Mouse (Mus musculus) thymus, adult 18-20 months (tissue): ENCODE results near the gene Fam13c.

Experiments used
- DNase-seq, 2 experiments: peaks; one replicate each; pipeline ENCODE4 v3.0.0; 2022; ENCODE audit warnings: mixed read lengths in 2 of 2

Fam13c gene

DNA sequence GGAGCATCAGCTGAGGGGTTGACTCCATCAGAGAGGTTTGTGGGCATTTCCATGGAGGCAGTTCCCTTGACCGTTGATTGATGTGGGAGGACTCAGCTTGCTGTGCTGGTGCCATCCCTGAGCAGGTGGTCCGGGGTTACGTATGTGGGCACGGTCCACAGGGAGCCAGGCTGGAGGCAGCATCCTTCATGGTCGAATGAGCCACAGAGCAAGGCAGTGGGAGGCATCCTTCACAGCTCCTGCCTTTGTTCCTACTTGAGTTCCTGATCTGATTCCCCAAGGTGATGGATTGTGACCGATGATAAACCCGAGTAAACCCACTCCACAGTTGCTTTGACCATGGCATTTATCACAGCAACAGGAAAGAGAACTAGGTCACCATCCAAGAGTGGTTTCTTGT lies 25.4 kb downstream of the Fam13c start:
- no peak for DNase-seq

DNA sequence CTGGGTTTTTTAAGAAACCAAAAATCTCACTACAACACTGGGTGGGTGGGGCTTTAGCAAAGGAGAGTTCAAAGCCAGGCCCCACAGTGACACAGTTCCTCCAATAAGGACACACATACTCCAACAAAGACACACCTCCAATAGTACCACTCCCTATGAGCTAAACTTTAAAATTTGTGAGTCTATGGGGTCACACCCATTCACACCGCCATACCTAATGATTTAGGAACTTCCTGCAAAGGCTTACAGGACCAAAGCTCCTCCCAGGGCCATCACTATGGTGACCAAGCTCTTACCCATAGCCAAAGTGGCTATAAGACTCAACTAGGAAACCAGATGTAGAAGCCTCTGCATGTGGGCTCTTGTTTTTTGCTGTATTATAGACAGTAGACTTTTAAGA lies 30.6 kb downstream of the Fam13c start:
- no peak for DNase-seq

DNA sequence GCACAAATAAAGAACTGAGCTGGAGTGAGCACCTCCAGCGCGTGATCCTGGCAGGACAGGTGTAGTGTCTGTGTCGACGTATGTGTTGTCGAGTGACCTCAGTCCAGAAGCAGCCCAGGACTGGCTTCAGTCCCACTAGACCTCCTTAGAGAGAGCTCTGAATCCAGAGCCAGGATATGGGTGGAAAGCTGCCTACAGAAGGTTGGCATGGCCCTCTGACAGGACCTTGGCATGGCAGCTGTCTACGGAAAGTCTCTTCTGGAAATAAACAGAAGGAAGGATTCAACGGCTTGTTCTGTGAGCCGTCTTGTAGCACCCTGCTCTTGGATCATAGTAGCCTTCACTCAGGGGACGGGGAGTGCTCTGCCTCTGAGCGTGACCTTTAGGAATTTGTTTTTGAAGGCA lies 37.5 kb downstream of the Fam13c start:
- no peak for DNase-seq

DNA sequence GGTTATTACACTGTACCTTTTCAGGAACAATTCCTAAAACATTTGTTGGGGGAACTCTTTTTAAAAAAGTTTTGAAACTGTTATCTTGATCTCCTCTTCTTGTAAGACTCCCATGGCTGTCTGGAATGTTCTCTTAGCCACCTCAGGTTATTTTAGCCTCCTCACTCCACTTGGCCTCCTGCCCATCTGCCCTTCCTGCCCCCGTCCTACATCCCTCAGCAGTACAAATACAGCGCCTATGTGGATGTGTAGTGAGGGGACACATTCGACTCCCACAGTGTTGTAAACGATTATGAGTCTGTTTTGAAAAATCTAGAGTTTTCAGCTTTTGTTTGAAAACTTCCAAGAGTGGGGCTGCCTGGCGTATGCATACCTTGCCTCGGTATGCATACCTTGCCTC lies 43.5 kb downstream of the Fam13c start:
- no peak for DNase-seq

DNA sequence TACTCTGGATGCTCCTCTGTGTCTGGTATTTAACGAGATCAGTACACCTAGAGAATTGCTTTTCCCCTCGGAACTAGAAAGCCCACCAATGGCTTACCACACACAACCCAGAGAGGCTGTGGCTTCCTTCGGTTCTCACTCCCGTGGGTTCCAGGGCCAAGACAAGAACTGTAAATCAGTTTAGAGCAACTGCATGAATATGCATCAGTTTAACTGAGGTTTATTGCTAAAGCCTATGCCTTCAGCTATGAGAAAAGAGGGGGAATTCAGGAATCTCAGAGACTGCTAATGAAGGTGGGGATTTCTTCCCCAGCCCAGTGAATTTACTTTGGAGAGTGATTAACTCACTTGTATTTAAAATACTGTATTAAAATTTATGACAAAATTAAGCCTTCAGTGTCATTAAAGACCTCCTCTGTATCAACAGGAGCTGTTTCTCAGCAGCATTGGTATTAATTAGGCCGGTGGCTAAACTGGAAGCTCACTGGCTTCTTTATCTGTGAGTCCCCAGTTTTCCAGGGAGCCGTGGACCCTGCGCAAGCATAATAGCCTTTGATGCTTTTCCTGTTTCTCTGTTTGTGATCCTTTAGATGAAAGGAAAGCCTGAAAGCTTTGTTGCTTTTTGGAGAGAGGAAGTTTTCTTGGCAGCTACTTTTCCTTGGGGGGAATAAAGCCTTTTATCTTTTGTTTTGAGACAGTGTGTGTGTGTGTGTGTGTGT lies 44.4 kb downstream of the Fam13c start:
- DNase-seq = no peak

DNA sequence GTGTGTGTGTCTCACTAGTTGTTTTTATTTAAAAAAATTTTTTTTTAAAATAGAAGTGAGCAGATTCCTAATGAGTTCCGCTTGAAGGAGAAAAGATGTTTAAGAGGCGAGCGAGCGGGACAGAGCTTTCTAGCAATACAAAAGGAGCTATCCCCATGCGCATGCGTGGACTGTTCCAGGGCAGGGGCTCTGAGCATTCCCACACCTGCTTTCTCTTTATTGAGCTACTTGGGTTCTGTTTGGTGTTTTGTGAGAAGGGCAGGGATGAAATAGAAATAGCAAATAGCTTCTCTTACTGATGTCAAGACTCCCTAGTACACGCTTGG lies 45.0 kb downstream of the Fam13c start:
- DNase-seq = no peak

DNA sequence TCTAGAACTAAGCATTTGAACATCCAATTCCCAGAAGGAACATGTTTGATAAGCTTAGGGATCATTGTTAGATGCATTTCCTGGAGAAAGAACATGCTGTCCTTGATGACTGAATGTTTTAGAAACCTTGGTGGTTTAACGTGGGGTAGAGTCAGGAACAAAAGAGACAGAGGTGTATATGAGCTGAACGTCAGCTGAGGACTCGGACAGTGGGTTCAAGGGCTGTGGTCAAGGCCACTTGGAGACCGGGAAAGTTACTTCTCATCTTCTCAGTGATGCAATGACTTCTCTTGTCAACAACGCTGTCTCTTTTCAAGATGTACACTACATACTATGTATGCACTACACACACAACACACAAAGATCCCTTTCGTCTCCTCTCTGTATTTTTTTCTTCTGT lies 46.4 kb downstream of the Fam13c start:
- no peak for DNase-seq

DNA sequence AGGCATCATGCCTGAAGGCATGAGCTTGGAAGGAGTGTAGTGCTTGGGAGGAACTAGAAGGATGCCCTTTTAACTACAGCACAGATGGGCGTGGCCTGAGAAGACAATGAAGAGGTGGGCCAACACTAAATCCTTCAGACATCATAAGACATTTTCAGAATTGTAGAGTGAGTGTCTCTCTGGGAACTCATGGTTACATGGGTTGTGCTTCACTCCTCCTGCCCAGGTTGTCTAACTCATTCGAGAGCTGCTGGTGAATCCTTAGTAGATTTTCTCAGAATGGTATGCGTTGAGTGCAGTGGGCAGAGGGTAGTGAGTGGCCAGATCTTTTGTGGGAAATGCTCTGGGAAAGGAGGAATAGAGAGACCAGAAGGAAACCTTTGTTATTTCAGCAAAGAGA lies 53.6 kb downstream of the Fam13c start:
- DNase-seq = no peak

DNA sequence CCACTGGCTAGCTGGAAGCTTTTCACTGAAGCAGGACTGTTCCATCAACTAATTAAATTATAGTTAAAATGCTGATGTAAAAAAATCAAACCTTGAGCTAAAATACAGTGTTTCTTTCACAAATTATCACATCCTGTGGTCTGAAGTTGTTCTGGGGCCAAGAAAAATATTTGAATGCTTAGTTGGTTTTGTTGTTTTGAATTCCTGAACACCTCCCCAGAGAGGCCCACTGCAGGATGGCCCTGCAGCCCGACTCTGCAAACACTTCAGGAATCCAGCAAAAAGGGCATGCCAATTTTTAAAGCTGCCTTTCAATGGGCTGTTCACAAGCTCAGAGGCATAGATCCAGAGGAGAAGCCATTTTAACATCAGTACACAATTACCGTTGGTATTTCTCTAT lies 54.2 kb downstream of the Fam13c start:
- DNase-seq = no peak

DNA sequence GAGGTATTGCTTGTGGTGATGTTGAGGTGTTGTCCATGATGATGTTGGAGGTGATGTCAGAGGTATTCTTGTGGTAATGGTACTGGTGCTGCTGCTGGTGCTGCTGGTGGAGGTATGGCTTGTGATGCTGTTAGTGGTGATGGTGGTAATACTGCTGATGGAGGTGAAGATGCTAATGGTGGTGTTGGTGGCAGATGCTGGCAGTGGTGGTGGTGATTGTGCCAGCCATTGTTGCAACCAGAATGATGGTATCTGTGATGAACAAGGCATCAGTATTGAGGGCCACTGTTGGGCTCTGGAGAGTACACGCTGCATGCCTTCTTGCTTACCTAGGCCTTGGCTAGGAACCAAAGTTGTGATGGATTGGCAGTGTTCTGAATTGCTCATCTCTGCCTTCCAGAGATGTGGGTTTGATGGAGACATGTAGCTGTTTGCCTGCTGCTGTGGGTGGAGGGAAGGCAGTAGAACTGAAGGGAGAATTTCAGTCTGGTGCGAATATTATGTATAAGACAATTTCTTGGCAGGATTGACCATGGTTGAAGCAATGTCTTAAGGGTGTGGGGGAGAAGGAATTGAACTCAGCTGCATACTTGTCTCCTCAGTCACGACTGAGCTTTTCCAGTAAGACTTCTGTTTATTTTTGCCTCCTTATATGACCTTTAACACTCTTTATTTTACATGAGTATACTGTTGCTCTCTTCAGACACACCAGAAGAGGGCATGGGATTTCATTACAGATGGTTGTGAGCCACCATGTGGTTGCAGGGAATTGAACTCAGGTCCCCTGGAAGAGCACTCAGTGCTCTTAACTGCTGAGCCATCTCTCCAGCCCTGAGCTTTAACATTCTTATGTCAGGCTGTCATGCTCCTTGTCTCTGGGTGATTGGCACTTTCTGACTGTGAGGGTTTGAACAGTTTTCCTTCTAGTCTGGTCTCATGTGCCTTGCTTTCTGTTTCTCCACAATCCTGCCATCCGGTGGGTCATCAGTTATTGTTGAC lies 55.1 kb downstream of the Fam13c start:
- no peak for DNase-seq

DNA sequence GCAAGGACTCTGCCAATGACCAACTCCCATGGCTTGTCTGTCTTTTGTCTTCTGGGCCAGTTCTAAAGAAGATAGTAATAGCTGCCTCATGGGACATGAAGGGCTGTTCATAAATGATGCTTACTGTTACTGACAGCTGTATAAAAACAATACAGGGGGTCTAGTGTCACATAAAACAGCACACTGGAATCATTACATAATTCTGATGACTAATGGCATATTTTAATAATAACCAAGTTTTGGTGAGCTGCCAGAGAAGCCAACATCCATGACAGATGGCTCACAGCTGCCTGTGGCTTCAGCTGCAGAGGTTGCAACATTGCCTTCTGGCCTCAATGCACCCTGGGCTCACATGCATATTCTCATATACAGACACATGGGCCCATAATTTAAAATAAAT lies 56.7 kb downstream of the Fam13c start:
- DNase-seq = no peak

DNA sequence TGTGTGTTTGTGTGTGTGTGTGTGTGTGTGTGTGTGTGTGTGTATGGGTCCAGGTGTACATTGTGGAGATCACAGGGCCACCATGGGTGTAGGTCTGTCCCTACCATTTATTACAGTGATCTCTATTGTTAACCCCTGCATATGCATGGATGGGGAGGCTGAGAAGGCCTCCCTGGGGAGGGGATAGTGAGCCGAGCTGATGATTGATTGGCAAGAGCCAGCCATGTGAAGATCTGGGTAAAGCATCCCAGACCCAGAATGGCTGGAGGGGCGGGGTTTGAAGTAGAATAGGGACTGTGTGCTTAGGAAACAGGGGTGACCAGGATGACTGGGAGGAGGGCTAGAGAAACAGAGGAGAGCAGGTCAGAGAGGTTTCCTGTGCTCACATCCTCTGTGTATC lies 58.0 kb downstream of the Fam13c start:
- DNase-seq = no peak

DNA sequence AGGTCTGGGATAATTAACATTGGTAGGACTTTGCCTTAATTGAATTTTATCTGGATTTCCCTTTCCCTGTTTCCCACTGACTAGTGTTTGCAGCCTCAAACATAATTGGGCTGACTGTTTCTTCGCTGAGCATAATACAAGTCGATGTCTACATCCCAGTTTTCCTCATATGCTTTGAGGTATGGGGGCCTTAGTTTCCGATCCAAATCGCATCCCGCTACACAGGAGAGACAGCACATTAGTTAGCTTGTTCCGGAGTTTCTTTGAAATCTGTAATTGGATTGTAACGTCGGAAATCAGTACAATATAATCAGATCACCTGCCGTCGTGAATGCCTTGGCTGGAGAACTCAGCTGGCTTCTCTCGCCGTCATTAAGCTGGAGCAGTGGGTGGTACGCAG lies 59.0 kb downstream of the Fam13c start:
- DNase-seq = no peak

DNA sequence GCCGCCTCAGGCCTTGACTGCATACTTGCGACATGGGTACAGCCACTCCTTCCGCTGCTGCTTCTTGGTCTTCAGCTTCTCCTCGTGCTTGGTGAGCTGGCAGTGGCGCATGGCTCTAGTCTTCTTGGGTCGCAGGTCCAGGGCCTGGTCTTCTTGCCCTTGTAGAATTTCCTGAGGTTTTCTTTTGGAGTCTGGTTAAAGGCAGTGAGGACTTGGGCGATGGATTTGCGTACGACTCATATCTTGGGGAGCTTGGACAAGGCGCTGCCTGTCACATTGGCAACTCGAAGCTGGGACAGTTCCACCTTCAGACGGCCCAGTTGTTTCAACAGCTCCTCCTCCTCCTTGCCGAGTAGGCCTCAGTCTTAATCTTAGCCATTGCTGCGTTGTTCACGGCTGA lies 64.6 kb downstream of the Fam13c start:
- no peak for DNase-seq

DNA sequence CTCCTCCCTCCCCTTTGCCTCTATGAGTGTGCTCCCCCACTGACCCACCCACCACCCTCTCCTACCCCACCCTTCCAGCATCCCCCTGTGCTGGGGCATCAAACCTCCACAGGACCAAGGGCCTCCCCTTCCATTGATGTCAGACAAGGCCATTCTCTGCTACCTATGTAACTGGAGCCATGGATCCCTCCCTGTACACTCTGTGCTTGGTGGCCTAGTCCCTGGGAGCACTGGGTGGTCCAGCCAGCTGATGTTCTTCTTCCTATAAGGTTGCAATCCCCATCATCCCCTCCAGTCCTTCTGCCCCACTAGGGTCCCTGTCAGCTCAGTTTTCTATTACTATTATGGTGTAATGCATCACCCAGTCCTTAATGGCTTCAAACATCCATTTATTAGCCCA lies 65.1 kb downstream of the Fam13c start:
- DNase-seq = no peak

DNA sequence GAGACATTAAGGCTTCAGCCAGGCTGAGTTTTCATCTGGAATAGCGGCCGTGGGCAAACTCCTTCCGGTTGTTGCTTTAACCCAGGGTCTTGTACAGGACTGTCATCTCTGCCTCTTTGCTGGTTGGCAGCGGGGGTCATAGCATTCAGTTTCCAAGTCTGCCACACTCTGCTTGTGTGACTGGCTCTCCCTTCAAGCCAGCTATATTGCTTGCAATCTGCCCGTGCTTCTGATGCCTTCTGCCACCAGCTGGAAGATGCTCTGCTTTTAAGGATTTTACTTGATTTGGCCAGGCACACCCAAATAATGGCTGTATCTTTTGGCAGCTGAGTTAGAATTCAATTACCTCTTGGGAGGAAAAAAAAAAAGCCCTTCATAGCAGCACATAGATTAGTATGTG lies 65.6 kb downstream of the Fam13c start:
- DNase-seq = no peak

DNA sequence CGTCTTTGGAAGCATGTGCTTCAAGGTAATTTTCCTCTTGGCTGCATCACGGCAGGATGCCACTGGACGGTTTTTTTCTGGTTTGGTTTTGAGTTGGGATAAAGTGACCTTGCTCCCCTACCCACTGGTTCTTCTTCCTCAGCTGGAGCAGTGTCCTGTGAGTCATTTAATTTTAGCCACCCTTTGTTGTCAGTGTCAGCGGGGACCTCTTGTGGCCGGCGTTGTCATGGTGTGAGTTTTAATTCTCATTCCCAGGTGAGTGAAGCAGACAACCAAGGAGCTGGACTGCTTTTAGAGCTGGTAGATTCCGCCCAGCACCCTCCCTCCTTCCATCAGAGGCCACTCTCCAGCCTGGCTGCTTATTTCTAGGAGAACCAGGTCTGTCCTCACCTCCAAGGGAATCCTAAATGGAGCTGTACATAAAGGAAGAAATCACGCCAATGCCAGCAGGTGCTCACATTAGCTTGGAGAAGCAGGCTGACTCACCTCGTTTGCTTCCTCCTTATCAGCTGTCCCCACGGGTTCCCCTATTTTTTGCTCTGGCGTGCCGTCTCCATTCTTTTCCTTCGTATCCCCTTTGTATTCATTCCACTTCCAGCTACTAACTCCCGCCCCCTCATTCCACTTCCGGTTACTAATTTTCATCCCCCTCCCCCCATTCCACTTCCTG lies 66.4 kb downstream of the Fam13c start:
- DNase-seq = no peak

DNA sequence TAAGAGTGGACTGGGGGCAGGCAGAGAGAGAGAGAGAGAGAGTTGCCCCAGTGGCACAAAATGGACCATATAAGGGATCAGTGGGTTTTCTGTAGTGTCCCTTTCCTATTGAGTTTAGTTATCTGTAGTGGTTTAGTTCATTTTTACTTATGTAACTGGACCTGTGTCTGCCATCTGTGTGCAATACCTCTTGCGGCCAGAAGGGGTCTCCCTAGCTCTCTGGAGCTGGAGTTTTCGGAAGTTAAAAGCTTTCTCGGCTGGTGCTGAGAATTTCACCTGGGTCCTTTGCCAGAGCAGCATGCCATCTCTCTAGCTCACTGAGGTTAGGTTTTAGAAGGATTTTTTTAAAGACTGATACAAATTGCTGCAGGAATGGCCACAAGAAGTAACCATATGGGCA lies 67.6 kb downstream of the Fam13c start:
- no peak for DNase-seq

DNA sequence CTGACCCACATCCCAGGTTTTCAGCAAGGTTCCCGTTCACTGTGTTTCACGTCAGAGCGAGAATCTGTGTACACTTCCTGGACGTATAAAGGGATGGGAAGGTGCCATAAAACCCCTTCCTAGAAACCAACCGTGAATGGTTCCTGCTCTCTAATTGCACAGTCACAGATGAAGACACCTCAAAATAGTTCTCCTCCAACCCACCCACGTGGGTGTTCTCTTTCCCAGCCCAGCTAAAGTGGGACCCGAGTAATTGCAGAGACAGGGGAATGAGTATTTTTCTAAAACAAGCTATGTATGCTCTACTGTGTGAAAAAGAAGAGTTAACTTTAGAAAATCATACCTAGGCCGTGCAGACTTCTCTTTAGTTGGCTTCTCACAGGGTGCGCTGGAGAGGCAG lies 74.6 kb downstream of the Fam13c start:
- no peak for DNase-seq

DNA sequence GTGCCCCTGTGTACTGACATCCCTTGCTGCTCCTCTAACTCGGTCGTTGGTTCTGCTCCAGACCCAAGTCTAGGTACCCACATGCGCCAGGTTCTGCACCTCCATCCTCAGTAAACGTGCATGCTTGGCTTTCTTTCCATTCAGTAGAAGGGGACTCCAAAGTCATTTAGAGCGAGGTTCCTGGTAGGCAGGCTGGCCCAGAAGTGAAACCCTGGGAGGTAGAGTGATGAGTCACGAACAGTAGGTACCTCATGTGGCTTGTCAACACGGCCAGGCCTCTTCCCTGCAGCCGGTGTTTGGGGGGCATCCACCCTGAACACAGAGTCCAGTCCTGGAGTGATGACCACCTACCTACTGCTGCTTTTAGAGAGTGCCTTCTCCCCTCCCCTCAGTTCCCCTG lies 76.4 kb downstream of the Fam13c start:
- no peak for DNase-seq

DNA sequence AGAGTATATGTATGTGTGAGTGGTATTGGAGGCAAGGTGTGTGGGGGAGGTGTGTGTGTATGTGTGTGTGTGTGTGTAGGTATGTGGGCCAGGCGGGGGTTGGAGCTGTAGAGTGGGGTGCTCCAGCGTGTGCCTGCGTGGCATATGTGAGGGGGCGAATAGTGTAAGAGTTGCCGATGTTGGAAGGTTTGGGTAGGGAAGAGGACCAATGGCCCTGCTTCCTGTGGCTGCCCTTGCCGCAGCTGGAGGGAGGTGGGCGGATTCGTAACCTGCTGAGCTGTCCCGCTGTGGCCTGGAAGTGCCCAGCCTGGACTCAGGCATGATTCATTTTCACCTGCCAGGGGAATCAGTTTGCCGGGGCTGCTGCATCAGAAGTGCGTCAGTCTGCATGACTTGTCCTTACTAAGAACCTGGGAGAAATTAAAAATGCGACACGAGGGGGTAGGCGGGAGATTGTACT lies 79.4 kb downstream of the Fam13c start:
- no peak for DNase-seq

DNA sequence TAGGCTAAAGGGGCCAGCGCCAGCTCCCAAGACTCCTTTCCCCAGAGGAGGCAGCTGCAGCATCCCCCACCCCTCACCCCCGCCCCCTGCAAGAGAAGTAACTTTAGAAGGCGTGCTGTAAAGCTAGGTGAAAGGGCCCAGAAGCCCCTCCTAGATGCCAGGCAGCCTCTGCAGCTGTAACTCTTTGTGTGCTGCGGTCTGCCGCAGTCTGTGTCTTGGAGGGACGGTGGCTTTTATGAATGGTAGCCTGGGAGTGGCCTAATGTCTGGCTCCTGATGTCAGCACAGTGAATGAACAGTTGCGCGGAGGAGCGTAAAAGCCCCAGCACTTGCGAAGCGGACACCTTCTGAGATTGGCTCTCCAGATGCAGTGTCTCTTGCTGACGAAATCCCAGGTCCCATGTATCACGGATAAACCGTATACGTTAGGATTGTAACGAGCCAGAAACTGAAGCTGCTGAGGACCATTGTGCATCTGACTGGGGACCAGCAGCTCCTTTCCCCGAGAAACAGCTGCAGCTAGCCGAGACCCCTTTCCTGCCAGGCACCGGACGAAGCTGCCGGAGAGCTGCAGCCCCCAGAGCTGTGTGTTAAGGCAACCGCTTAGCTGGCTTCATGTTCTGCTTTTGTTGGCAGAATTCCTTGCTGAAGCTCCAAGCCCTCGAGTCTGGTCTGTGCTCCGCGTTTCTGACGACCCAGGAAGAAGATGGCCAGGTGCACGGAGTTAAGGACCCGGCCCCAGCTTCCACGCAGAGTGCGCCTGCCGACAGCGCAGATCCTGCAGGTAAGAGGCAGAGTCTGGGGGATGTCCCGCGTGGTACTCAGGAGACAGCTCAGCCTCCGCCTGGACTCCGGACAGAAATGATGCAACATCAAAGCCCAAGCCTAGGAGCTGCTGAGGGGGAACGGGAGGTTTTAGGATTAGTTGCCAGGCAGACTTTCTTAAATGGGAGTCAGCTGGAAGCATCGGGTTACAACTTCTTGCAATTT lies 80.2 kb downstream of the Fam13c start:
- no peak for DNase-seq

DNA sequence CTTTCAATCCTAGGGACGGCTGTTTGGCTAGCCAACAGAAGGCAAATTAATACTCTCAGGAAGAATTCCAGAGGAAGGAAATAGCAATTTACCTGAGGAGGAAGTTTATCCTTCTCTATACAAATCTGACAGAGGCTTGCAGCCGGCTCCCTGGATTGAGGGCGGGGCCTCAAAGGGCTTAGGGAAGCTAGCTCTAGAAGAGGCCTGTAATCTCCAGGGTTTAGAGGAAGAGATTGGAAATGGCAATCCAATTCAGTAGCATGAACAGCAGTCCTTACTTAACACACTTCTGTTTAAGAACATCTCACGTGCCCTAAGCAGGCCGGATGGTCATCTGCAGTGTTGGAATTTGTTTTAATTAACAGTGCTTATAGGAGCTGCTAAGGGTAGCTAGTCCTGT lies 81.1 kb downstream of the Fam13c start:
- DNase-seq = no peak
